ENCODE assay signal across 31 mouse cellular contexts in the genomic region with DNA sequence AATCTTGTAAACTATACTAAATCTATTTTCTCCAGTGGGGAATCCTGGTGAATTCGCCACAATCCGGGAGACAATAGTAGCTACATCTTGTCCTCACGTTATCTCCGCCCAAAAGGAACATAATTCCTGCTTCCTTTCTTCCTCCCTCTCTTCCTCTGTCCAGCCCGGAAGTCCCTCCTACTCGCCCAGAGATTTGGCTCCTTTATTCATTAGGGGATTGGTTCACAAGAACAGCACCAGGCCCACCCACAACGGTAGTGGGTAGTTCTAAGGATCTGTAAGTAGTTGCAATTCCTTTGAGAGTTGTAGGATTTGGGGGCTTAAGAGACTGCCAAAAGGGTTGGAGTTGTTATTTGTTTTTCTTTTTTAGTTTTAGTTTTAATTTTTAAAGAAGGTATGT. TPM values are rescaled to one million over a fixed set of nuclear protein-coding genes. Genes with fewer than 3 reads are reported as not detected.
DNase-seq lines count a peak whose midpoint lies in the region; ATAC-seq and TF ChIP-seq lines count a peak whose summit lies in the region.
"Had no signal": no experiment of that assay in that cellular context is flagged by ENCODE, and none has a peak within 500 bp of the region (broad histone marks: within the 10 kb centered on the region; RNA-seq: fewer than 3 reads in every experiment).

No protein-coding gene starts in this region.

- TF ChIP-seq POLR2A in cerebellum, adult 2 months (IDR thresholded peaks at IDR 0.05; ENCODE audit: borderline replicate concordance, insufficient read depth, low read length): no peak

- no peaks in the 10 kb centered on the region for H3K9me3 ChIP-seq in midbrain, embryonic 11.5 days (ENCODE audit: control insufficient read depth, low read length)
- no peaks in the 10 kb centered on the region for H3K9me3 ChIP-seq in midbrain, embryonic 15.5 days
- H3K9me3 ChIP-seq: embryonic facial prominence, embryonic 12.5 days; forebrain, embryonic 12.5 days; forebrain, embryonic 15.5 days; G1E; heart, embryonic 12.5 days; heart, embryonic 15.5 days; hindbrain, embryonic 10.5 days; hindbrain, embryonic 13.5 days had no signal

- WGBS in midbrain, embryonic 11.5 days: 87% methylated on average over 7 of the region's 7 CpGs
- WGBS in midbrain, embryonic 15.5 days: 84% methylated on average over 7 of the region's 7 CpGs
- WGBS in cerebellum, adult 2 months: 87% methylated on average over 7 of the region's 7 CpGs

- H3K4me2 ChIP-seq in midbrain, embryonic 11.5 days: no peak overlapping the region
- H3K4me2 ChIP-seq in midbrain, embryonic 15.5 days: no peak overlapping the region
- H3K4me2 ChIP-seq: embryonic facial prominence, embryonic 12.5 days; forebrain, embryonic 12.5 days; forebrain, embryonic 15.5 days; heart, embryonic 12.5 days; heart, embryonic 15.5 days; hindbrain, embryonic 13.5 days had no signal

- H3K4me3 ChIP-seq in midbrain, embryonic 11.5 days (ENCODE audit: low read depth, low read length): no peak overlapping the region
- H3K4me3 ChIP-seq in midbrain, embryonic 15.5 days: no peak overlapping the region
- no peak overlapping the region for H3K4me3 ChIP-seq in cerebellum, adult 2 months (replicated peaks; ENCODE audit: insufficient read depth, low read depth, low read length)
- H3K4me3 ChIP-seq: embryonic facial prominence, embryonic 12.5 days; erythroblast, embryonic 14.5 days; forebrain, embryonic 12.5 days; forebrain, embryonic 15.5 days; heart, embryonic 12.5 days; heart, embryonic 15.5 days; hindbrain, embryonic 10.5 days; hindbrain, embryonic 13.5 days had no signal

- TF ChIP-seq CTCF in cerebellum, adult 2 months (IDR thresholded peaks at IDR 0.05; ENCODE audit: borderline replicate concordance, insufficient read depth, low read depth, low read length): no peak

- no peaks in the 10 kb centered on the region for H3K4me1 ChIP-seq in midbrain, embryonic 11.5 days (ENCODE audit: control insufficient read depth, insufficient read depth, low read length)
- no peaks in the 10 kb centered on the region for H3K4me1 ChIP-seq in midbrain, embryonic 15.5 days
- peaks cover 2% of the 10 kb centered on the region; the same call in 1 of the 2 replicates for H3K4me1 ChIP-seq in cerebellum, adult 2 months (ENCODE audit: control insufficient read depth, insufficient read depth, low read length)
- H3K4me1 ChIP-seq: embryonic facial prominence, embryonic 12.5 days; forebrain, embryonic 12.5 days; forebrain, embryonic 15.5 days; heart, embryonic 15.5 days; hindbrain, embryonic 13.5 days had no signal

- no peaks in the 10 kb centered on the region for H3K27me3 ChIP-seq in midbrain, embryonic 11.5 days (ENCODE audit: control insufficient read depth, insufficient read depth, low read length)
- H3K27me3 ChIP-seq in midbrain, embryonic 15.5 days (replicated peaks): no peaks in the 10 kb centered on the region
- H3K27me3 ChIP-seq in cerebellum, adult 2 months (ENCODE audit: control insufficient read depth, insufficient read depth, low read length): no peaks in the 10 kb centered on the region
- H3K27me3 ChIP-seq: CH12.LX; embryonic facial prominence, embryonic 12.5 days; forebrain, embryonic 12.5 days; forebrain, embryonic 15.5 days; heart, embryonic 12.5 days; heart, embryonic 15.5 days; hindbrain, embryonic 13.5 days; Patski had no signal

- DNase-seq in gastrocnemius, adult 18-20 months (ENCODE audit: low spot score): peak; percentile 16
- DNase-seq in gastrocnemius, postnatal 25 days: no peak
- peak; percentile 53 for DNase-seq in midbrain, embryonic 11.5 days (ENCODE audit: low spot score, missing footprints)
- peak; percentile 84 for DNase-seq in R1 (ENCODE audit: low read depth, low spot score)
- DNase-seq in cerebellum, adult 2 months: no peak
- DNase-seq: adrenal gland, postnatal 10 days; adrenal gland, postnatal 36 days; B cell, adult 2 months; cerebellum, adult 8-10 months; cerebellum, postnatal 14 days; gastrocnemius, postnatal 36 days; heart, postnatal 10 days; heart, postnatal 36 days; kidney, adult 18-20 months; kidney, adult 9 months had no signal

- H3K27ac ChIP-seq in midbrain, embryonic 11.5 days (ENCODE audit: low read depth, low read length): no peak overlapping the region
- no peak overlapping the region for H3K27ac ChIP-seq in midbrain, embryonic 15.5 days
- no peak overlapping the region for H3K27ac ChIP-seq in cerebellum, adult 2 months (ENCODE audit: insufficient read depth, low read length)
- H3K27ac ChIP-seq: embryonic facial prominence, embryonic 12.5 days; forebrain, embryonic 12.5 days; forebrain, embryonic 15.5 days; heart, embryonic 15.5 days; hindbrain, embryonic 10.5 days; hindbrain, embryonic 13.5 days; hindbrain, postnatal 0 days had no signal

- H3K9ac ChIP-seq in midbrain, embryonic 11.5 days (ENCODE audit: low read length): no peak overlapping the region
- H3K9ac ChIP-seq in midbrain, embryonic 15.5 days: no peak overlapping the region
- H3K9ac ChIP-seq: embryonic facial prominence, embryonic 12.5 days; forebrain, embryonic 12.5 days; forebrain, embryonic 15.5 days; heart, embryonic 12.5 days; heart, embryonic 15.5 days; hindbrain, embryonic 13.5 days had no signal

- H3K36me3 ChIP-seq in midbrain, embryonic 11.5 days (ENCODE audit: control insufficient read depth, insufficient read depth, low read length): no peaks in the 10 kb centered on the region; the same call in 1 of the 2 replicates
- H3K36me3 ChIP-seq in midbrain, embryonic 15.5 days (replicated peaks): peaks cover 2% of the 10 kb centered on the region; the same call in 1 of the 2 replicates

- ATAC-seq in midbrain, embryonic 11.5 days (ENCODE audit: low FRiP score): no peak
- ATAC-seq in midbrain, embryonic 15.5 days (replicated peaks): no peak
- no peak for ATAC-seq in activated CD4-positive, CD25-positive, alpha-beta regulatory T cell, adult 4 months
- ATAC-seq: forebrain, embryonic 15.5 days; hindbrain, postnatal 0 days; inflammation-experienced regulatory T-cells, adult 6 months; intestine, embryonic 16.5 days; Patski had no signal

RNA-seq across cellular contexts. Expression of a gene that starts 15.1 kb away (rescaled TPM):
- 10 to 100 TPM; 38.4 to 41.3 TPM for total RNA-seq in gastrocnemius, adult 18-20 months (2021)
- 10 to 100 TPM; 44.3 to 46.2 TPM for total RNA-seq in gastrocnemius, postnatal 25 days (2021)
- polyA plus RNA-seq in midbrain, embryonic 11.5 days (2014; fragmentation: Nextera tagmentation; extraction: Ambion mirVana): 28.3 and 28.8 TPM in 2 replicates
- polyA plus RNA-seq in midbrain, embryonic 15.5 days (2015; fragmentation: Nextera tagmentation; extraction: Ambion mirVana): 42.3 and 44.7 TPM in 2 replicates
- 1 to 10 TPM; 2.1 to 2.5 TPM for polyA plus RNA-seq in activated CD4-positive, CD25-positive, alpha-beta regulatory T cell, adult 4 months (2017; shearing (Covaris generic))
- 84.2 and 90.8 TPM in 2 replicates for polyA plus RNA-seq in cerebellum, adult 2 months (2012; rRNA removed)

RNA-seq across cellular contexts. Expression of a gene that starts 26.0 kb away (rescaled TPM):
- total RNA-seq in gastrocnemius, adult 18-20 months (2021): 10 to 100 TPM; 16.3 to 18.5 TPM
- 10 to 100 TPM; 15.2 to 15.8 TPM for total RNA-seq in gastrocnemius, postnatal 25 days (2021)
- 75.4 and 76.8 TPM in 2 replicates for polyA plus RNA-seq in midbrain, embryonic 11.5 days (2014; fragmentation: Nextera tagmentation; extraction: Ambion mirVana)
- polyA plus RNA-seq in midbrain, embryonic 15.5 days (2015; fragmentation: Nextera tagmentation; extraction: Ambion mirVana): 68.6 and 70.8 TPM in 2 replicates
- polyA plus RNA-seq in activated CD4-positive, CD25-positive, alpha-beta regulatory T cell, adult 4 months (2017; shearing (Covaris generic)): 10 to 100 TPM; 44.5 to 48.8 TPM
- polyA plus RNA-seq in cerebellum, adult 2 months (2012; rRNA removed): 26.6 and 30.2 TPM in 2 replicates

Comparison
In these comparisons a context has a peak if more than half of its experiments do, and no peak if none do; other contexts are left out.
1. DNase-seq: peak in gastrocnemius, adult 18-20 months (single experiment), midbrain, embryonic 11.5 days (single experiment) and R1 (single experiment); none in gastrocnemius, postnatal 25 days (single experiment) and cerebellum, adult 2 months (0 of 2).